Mouse (Mus musculus) thymus, adult 2 months (tissue): ENCODE measurements at regions not wholly inside any gene's neighbourhood (a gene's known extent, or its start where the extent isn't known, plus 50 kb on each side); places are given as distances from the start of the nearest gene placed in this dataset.

Experiments used
- CTCF ChIP-seq: fragments of 200-500 bp; IDR thresholded peaks from 2 replicates; pipeline ENCODE4 v1.5.1; 2012; ENCODE audit warnings: mild to moderate bottlenecking, control low read depth, low read length, moderate library complexity, borderline replicate concordance; ENCODE audit not compliant: control insufficient read depth, poor library complexity, insufficient read depth; ENCODE audit errors: extremely low read depth
- POLR2A ChIP-seq: fragments of 200-500 bp; IDR thresholded peaks from 2 replicates; pipeline ENCODE4 v1.6.1; 2012; ENCODE audit warnings: mild to moderate bottlenecking, low read length, control low read depth, moderate library complexity; ENCODE audit not compliant: control insufficient read depth, poor library complexity, insufficient read depth; ENCODE audit errors: extremely low read depth

- TF ChIP-seq POLR2A (no peak), CTCF (no peak)
Measured at GRCm38 (mm10) chr5:74132671-74133070, 62.4 kb upstream of the Rasl11b start.
